Mouse (Mus musculus): Measurements from ENCODE around the gene Kat6b. TPM values are rescaled to one million over a fixed set of nuclear protein-coding genes. Genes with fewer than 3 reads are reported as not detected.
A peak's percentile ranks its signal among the peaks of the same experiment; 100 is the strongest.

Gene Kat6b
- polyA plus RNA-seq, 1 experiment from 2014 or later = 19.6 TPM

DNA sequence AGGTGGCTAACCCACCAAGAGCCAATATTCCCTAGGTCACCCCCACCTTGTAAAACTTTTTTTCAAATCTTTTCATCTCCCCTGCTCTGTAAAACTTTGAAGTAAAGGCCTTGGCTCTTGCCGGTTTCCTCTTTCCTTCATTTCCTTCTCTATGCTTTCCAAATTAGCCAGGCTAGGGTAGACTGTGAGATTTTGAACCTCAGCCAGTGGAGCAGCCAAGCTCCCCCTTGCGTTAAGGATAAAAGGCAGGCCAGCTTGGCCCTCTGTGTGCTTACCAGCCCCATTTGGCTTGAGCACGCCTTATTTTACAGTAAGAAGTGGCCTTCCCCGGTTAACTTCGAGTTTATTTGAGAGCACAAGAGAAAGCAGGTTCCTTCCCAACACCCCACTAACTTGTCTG lies 193.2 kb downstream of the Kat6b start:
- no peak overlapping the region for H3K4me3 ChIP-seq
- WGBS = 41% methylated on average over 5 of the region's 5 CpGs
- peaks cover 67% of the 10 kb centered on the region for H3K4me1 ChIP-seq
- no peaks in the 10 kb centered on the region for H3K27me3 ChIP-seq (ENCODE audit: low read depth, poor library complexity, severe bottlenecking)
- peaks cover 15% of the 10 kb centered on the region for H3K36me3 ChIP-seq
- DNase-seq (ENCODE audit: low spot score) = no peak
- H3K27ac ChIP-seq = peak overlapping the region; percentile 77
- no peaks in the 10 kb centered on the region for H3K9me3 ChIP-seq (replicated peaks)

- H3K4me3 ChIP-seq = no peak overlapping the region
- H3K4me1 ChIP-seq = peaks cover 74% of the 10 kb centered on the region
- no peak for DNase-seq (ENCODE audit: low spot score)
- peak overlapping the region; percentile 77 for H3K27ac ChIP-seq
- no peaks in the 10 kb centered on the region for H3K9me3 ChIP-seq (replicated peaks)
- H3K36me3 ChIP-seq = no peaks in the 10 kb centered on the region
- WGBS = 85% methylated on average over 2 of the region's 2 CpGs
- H3K27me3 ChIP-seq (ENCODE audit: low read depth, poor library complexity, severe bottlenecking) = no peaks in the 10 kb centered on the region
These were observed 195.0 kb downstream of the Kat6b start for GRCm38 (mm10) chr14:21676223-21676622.

DNA sequence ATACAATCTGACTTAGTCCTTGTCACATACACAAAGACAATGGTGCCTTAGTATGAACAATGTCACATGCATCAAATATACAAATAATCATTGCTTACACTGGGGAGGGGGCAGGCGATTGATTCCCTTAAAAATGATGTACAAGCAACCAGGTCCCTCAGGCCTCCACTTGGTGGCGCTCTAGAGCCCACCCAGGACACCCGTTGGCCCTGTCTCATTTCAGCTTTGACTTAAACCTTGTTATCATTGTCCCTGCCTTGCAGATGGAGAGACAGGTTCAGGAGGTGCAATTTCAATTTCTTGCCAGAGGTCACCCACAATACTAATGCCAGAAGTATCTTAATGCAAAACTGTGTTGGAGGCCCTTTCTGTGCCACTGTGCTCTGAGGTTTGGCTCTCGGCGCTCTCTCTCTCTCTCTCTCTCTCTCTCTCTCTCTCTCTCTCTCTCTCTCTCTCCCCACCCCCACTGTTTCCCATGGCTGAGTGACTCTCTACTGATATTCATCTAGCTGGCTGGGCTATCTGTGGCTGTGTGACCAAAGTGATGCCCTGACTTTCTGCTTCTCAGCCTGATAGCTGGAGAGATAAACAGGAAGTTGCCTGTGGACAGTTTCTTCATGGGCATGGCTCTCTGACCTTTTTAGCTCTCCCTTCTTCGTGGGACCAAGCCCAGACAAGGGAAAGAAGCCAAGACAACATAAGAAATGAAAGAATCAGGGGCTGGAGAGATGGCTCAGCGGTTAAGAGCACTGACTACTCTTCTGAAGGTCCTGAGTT lies 197.5 kb downstream of the Kat6b start:
- Histone ChIP-seq H3K4me3 (no peak overlapping the region), H3K27me3 (ENCODE audit: low read depth, poor library complexity, severe bottlenecking) (no peaks in the 10 kb centered on the region), H3K36me3 (no peaks in the 10 kb centered on the region), H3K27ac (peak overlapping the region; percentile 89), H3K9me3 (replicated peaks) (no peaks in the 10 kb centered on the region), H3K4me1 (peaks cover 86% of the 10 kb centered on the region)
- peak; percentile 79 for DNase-seq (ENCODE audit: low spot score)
- 48% methylated on average over 7 of the region's 7 CpGs for WGBS

- H3K4me3 ChIP-seq = peak overlapping the region; percentile 26
- H3K36me3 ChIP-seq = no peaks in the 10 kb centered on the region
- peak overlapping the region; percentile 89 for H3K27ac ChIP-seq
- H3K9me3 ChIP-seq (replicated peaks) = no peaks in the 10 kb centered on the region
- peak; percentile 78 for DNase-seq (ENCODE audit: low spot score)
- H3K27me3 ChIP-seq (ENCODE audit: low read depth, poor library complexity, severe bottlenecking) = no peaks in the 10 kb centered on the region
- peaks cover 86% of the 10 kb centered on the region for H3K4me1 ChIP-seq
- WGBS = 13% methylated on average over 8 of the region's 8 CpGs
These were observed 198.5 kb downstream of the Kat6b start for GRCm38 (mm10) chr14:21679631-21680201.

DNA sequence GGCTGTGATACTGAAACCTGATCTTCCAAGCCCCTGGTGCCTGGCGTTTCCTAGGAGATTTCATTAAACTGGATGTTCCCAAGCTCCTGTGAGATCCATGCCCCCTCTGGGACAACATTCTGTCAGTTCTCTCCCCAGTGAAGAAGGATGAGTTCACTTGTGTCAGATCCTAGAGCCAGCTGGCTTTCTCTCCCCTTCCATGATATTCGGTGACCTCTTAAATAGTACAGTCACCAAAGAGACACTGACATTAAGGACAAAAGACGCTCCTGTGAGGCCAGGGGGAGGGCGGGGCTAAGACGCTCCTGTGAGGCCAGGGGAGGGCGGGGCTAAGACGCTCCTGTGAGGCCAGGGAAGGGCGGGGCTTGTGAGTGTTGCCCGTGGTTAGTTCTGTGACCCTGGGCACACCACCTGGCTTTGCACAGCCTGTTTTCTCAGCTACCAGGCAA lies 201.5 kb downstream of the Kat6b start:
- 0 out of 2 replicates have a peak, but pooled peaks cover 5% of the 10 kb centered on the region for H3K27me3 ChIP-seq (ENCODE audit: low read depth, poor library complexity, severe bottlenecking)
- H3K9me3 ChIP-seq (replicated peaks) = no peaks in the 10 kb centered on the region
- peak overlapping the region; percentile 37 for H3K4me3 ChIP-seq
- H3K27ac ChIP-seq = peak overlapping the region; percentile 89
- DNase-seq (ENCODE audit: low spot score) = peak; percentile 85
- no peaks in the 10 kb centered on the region for H3K36me3 ChIP-seq
- WGBS = under 1% methylated on average over 9 of the region's 9 CpGs
- peaks cover 90% of the 10 kb centered on the region for H3K4me1 ChIP-seq

DNA sequence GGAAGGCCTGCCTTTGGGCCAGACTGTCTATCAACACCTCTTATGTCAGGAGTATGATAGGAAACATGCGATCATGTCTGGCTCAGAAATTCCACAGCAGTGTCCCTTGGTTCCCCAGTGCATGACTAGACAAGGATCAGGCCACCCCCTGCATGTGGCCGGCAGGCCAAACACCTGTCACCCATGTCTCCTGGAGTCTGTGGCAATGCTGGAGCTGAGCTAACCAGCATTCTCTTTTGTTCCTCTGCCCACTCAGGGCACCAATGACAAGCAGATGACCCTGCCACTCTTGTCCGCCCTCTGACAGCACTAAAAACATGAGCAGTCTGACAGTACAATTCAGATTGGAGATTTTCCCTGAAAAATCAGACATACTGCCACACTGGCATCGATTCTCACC lies 202.6 kb downstream of the Kat6b start:
- Histone ChIP-seq H3K36me3 (no peaks in the 10 kb centered on the region), H3K4me1 (peaks cover 81% of the 10 kb centered on the region), H3K9me3 (replicated peaks) (no peaks in the 10 kb centered on the region), H3K27ac (peak overlapping the region; percentile 72), H3K4me3 (no peak overlapping the region), H3K27me3 (ENCODE audit: low read depth, poor library complexity, severe bottlenecking) (0 out of 2 replicates have a peak, but pooled peaks cover 5% of the 10 kb centered on the region)
- no peak for DNase-seq (ENCODE audit: low spot score)
- WGBS = 84% methylated on average over 4 of the region's 4 CpGs

- H3K27me3 ChIP-seq (ENCODE audit: low read depth, poor library complexity, severe bottlenecking) = 0 out of 2 replicates have a peak, but pooled peaks cover 5% of the 10 kb centered on the region
- no peaks in the 10 kb centered on the region for H3K9me3 ChIP-seq (replicated peaks)
- no peak overlapping the region for H3K4me3 ChIP-seq
- H3K4me1 ChIP-seq = peaks cover 63% of the 10 kb centered on the region
- H3K27ac ChIP-seq = peak overlapping the region; percentile 79
- WGBS = 86% methylated on average over 10 of the region's 10 CpGs
- no peak for DNase-seq (ENCODE audit: low spot score)
- H3K36me3 ChIP-seq = no peaks in the 10 kb centered on the region
These were observed 204.3 kb downstream of the Kat6b start for GRCm38 (mm10) chr14:21685411-21686146.

DNA sequence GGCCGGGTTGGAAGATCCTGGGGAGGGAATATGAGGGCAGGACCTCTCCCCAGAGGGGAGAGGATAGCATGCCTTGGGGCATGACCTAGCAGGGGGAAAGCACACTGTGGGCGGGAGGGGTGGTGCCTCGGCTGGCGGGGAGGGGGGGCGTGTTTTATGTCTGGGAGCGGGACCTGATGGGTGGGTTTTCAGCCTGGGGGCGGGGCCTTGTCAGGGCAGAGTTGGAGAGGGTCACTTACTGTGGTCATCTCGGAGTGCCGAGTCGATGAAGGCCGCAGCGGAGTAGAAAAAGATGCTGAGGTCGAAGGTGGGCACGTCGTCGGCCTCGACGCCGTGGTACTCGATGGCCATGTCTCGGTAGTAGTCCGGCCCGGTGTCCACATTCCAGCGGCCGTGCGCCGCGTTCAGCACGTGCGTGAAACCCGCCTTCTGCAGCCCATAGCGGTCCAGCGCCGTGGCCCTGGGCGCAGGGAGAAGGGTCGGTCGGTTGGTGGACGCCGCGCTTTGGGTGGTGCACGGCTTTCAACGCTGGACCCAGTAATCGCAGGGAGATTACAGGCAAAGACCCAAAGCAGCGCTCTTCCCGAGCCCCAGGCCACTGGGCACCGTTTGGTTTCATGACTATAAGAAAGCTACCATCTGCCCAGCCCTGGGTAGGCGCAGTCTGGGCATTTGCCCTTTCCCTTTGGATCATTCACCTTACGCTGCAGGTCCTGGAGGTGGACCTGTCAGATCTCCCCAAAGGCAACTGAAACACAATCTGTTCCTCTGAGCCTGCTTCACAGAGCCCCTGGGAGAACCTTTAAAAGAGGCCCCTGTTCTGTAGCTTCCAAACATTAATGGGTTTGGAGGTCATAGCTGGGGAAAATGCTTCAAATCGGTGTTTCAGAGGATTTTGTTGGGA lies 205.4 kb downstream of the Kat6b start:
- WGBS = 8% methylated on average over 49 of the region's 49 CpGs
- H3K4me3 ChIP-seq = peak overlapping the region; percentile 51
- peak overlapping the region; percentile 79 for H3K27ac ChIP-seq
- peaks cover 53% of the 10 kb centered on the region for H3K4me1 ChIP-seq
- no peaks in the 10 kb centered on the region for H3K36me3 ChIP-seq
- H3K9me3 ChIP-seq (replicated peaks) = no peaks in the 10 kb centered on the region
- peak; percentile 83 for DNase-seq (ENCODE audit: low spot score)
- 0 out of 2 replicates have a peak, but pooled peaks cover 5% of the 10 kb centered on the region for H3K27me3 ChIP-seq (ENCODE audit: low read depth, poor library complexity, severe bottlenecking)

GRCm38 (mm10) chr14:21691070-21691469 lies 209.8 kb downstream of the Kat6b start:
- no peak overlapping the region for H3K27ac ChIP-seq
- H3K36me3 ChIP-seq = no peaks in the 10 kb centered on the region
- 90% methylated on average over 3 of the region's 3 CpGs for WGBS
- peaks cover 3% of the 10 kb centered on the region; the same call in 1 of the 2 replicates for H3K9me3 ChIP-seq (replicated peaks)
- no peak for DNase-seq (ENCODE audit: low spot score)
- 0 out of 2 replicates have a peak, but pooled peaks cover 5% of the 10 kb centered on the region for H3K27me3 ChIP-seq (ENCODE audit: low read depth, poor library complexity, severe bottlenecking)
- H3K4me3 ChIP-seq = no peak overlapping the region
- peaks cover 12% of the 10 kb centered on the region for H3K4me1 ChIP-seq

GRCm38 (mm10) chr14:21695020-21695419 lies 213.8 kb downstream of the Kat6b start:
- 82% methylated on average over 6 of the region's 6 CpGs for WGBS
- peak overlapping the region; percentile 4; the same call in 1 of the 2 replicates for H3K27ac ChIP-seq
- H3K36me3 ChIP-seq = no peaks in the 10 kb centered on the region
- DNase-seq (ENCODE audit: low spot score) = no peak
- no peaks in the 10 kb centered on the region for H3K27me3 ChIP-seq (ENCODE audit: low read depth, poor library complexity, severe bottlenecking)
- H3K4me1 ChIP-seq = no peaks in the 10 kb centered on the region; the same call in 1 of the 2 replicates
- no peak overlapping the region for H3K4me3 ChIP-seq
- peaks cover 3% of the 10 kb centered on the region; the same call in 1 of the 2 replicates for H3K9me3 ChIP-seq (replicated peaks)

DNA sequence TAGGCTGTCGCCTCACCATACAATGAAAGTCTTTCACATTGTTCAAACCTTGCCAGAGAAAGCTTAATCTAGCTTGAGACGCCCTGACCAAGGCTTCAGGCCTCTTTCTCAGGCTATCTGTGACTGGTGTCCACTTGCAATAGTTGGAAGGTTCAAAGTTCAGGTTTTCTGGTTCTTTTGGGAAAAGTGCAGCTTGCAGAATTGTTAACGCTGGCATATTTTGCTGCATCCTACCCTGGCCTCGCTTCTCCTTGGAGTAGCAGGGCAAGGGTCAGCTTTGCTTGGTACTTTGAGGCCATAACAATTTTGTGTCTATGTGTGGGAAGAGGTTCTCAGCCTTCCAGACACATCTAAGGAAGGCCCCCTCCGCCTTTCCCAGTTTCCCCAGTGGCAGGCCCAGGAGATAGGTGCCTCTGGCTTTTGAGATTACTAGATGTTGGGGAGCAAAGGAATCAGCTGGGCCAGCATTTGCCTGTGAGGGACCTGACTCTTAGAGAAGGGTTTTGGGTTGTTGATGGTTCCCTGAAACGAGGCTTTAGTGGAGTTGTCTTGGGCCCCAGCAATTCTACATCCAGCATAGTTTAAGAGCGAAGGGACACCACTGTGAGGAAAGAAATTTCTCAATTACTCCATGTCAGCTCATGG lies 215.1 kb downstream of the Kat6b start:
- Histone ChIP-seq H3K36me3 (no peaks in the 10 kb centered on the region), H3K27ac (peak overlapping the region; percentile 53; the same call in 1 of the 2 replicates), H3K9me3 (replicated peaks) (peaks cover 3% of the 10 kb centered on the region; the same call in 1 of the 2 replicates), H3K4me3 (no peak overlapping the region), H3K4me1 (no peaks in the 10 kb centered on the region; the same call in 1 of the 2 replicates), H3K27me3 (ENCODE audit: low read depth, poor library complexity, severe bottlenecking) (no peaks in the 10 kb centered on the region)
- 86% methylated on average over 7 of the region's 7 CpGs for WGBS
- DNase-seq (ENCODE audit: low spot score) = no peak

Data from limb, embryonic 10.5 days (tissue).